In the genomic region with DNA sequence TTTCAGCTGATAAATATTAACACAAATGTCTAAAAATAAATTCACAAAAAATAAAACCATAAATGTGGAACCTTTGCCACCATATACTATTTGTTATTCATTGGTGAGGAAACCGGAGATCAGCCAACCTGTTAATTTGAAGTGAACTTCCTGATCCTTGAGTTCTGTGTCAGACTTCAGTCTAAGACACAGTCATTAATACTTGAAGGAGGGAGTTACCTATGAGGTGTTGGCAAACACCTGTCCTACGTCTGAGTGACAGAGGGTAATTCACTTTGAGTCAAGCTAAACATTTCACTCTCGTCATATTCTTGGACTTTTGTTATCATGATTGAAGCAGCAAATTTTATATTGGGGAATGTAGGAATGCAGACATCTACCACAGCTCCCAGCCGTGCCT, we compare ENCODE assay signal across 21 mouse cellular contexts.
"Had no signal": no experiment of that assay in that cellular context is flagged by ENCODE, and none has a peak within 500 bp of the region (broad histone marks: within the 10 kb centered on the region; RNA-seq: fewer than 3 reads in every experiment).

No protein-coding gene starts in this region.

- H3K9me3 ChIP-seq: liver, embryonic 15.5 days; lung, embryonic 15.5 days; megakaryocyte, embryonic 14.5 days had no signal

- DNase-seq: liver, postnatal 0 days; lung, adult 2 months; lung, postnatal 14 days; lung, postnatal 36 days; retina, postnatal 1 day; right cerebral cortex, adult 18-20 months; right cerebral cortex, postnatal 25 days; right cerebral cortex, postnatal 4 days; spleen, adult 18-20 months; thymus, adult 2 months; thymus, postnatal 25 days; thymus, postnatal 4 days had no signal

- H3K27ac ChIP-seq: liver, embryonic 15.5 days; lung, embryonic 15.5 days; macrophage; midbrain, embryonic 13.5 days; midbrain, embryonic 15.5 days; neural tube, embryonic 12.5 days had no signal

- ATAC-seq: liver, postnatal 0 days; lung, postnatal 0 days; midbrain, embryonic 13.5 days; midbrain, embryonic 15.5 days had no signal

- H3K4me2 ChIP-seq: liver, embryonic 15.5 days; lung, embryonic 15.5 days; midbrain, embryonic 11.5 days; midbrain, embryonic 13.5 days; midbrain, embryonic 15.5 days; neural tube, embryonic 12.5 days had no signal

- H3K4me3 ChIP-seq: liver, embryonic 15.5 days; lung, embryonic 15.5 days; megakaryocyte, embryonic 14.5 days; midbrain, embryonic 13.5 days; midbrain, embryonic 15.5 days; neural tube, embryonic 12.5 days had no signal

- H3K27me3 ChIP-seq: liver, embryonic 15.5 days; lung, embryonic 15.5 days; megakaryocyte, embryonic 14.5 days; midbrain, embryonic 13.5 days; midbrain, embryonic 15.5 days; neural tube, embryonic 12.5 days had no signal

- H3K36me3 ChIP-seq: liver, embryonic 15.5 days; lung, embryonic 15.5 days; midbrain, embryonic 13.5 days; midbrain, embryonic 15.5 days; neural tube, embryonic 12.5 days had no signal

- H3K4me1 ChIP-seq: liver, embryonic 15.5 days; lung, embryonic 15.5 days; megakaryocyte, embryonic 14.5 days; midbrain, embryonic 13.5 days; midbrain, embryonic 15.5 days; neural tube, embryonic 12.5 days had no signal

- H3K9ac ChIP-seq: liver, embryonic 15.5 days; liver, postnatal 0 days; lung, embryonic 15.5 days; midbrain, embryonic 13.5 days; midbrain, embryonic 15.5 days; neural tube, embryonic 12.5 days had no signal
